Mouse (Mus musculus) CD4-positive, CD25-positive, alpha-beta regulatory T cell, adult 4 months (primary cell): ENCODE results near the gene Ghsr. TPM values are rescaled to one million over a fixed set of nuclear protein-coding genes. Genes with fewer than 3 reads are reported as not detected.

Experiments
- ATAC-seq: one replicate; pipeline ENCODE4 v1.8.0; 2017
- polyA plus RNA-seq, 2 experiments: library from polyadenylated mRNA; unstranded; fragments of 100-300 nt; shearing (Covaris generic); gene quantifications; one replicate each; pipeline ENCODE4 v1.2.1; 2017

Gene Ghsr
- polyA plus RNA-seq, 2 experiments from 2014 or later: not detected

GRCm38 (mm10) chr3:27411286-27411685 lies 40.1 kb downstream of the Ghsr start:
- ATAC-seq: no peak

- no peak for ATAC-seq
Observed at GRCm38 (mm10) chr3:27413566-27413965, 42.4 kb downstream of the Ghsr start.

- ATAC-seq: no peak
Observed at GRCm38 (mm10) chr3:27416786-27417185, 45.6 kb downstream of the Ghsr start.

GRCm38 (mm10) chr3:27418602-27419001 lies 47.5 kb downstream of the Ghsr start:
- ATAC-seq: no peak

- ATAC-seq: no peak
Observed at GRCm38 (mm10) chr3:27421980-27422379, 50.8 kb downstream of the Ghsr start.

GRCm38 (mm10) chr3:27422521-27422920 lies 51.4 kb downstream of the Ghsr start:
- no peak for ATAC-seq

GRCm38 (mm10) chr3:27424049-27424667 lies 53.0 kb downstream of the Ghsr start:
- ATAC-seq: no peak

- no peak for ATAC-seq
Observed at GRCm38 (mm10) chr3:27427406-27427805, 56.3 kb downstream of the Ghsr start.

Other genes starting within 250 kb of the Ghsr start
- 1 to 10 TPM; 4.6 to 7.3 TPM for gene Ect2, start 217.5 kb upstream of the Ghsr start, polyA plus RNA-seq
- 10 to 100 TPM; 22.1 to 26.8 TPM for gene Nceh1, start 188.4 kb upstream of the Ghsr start, polyA plus RNA-seq
- gene Tnfsf10, start 54.3 kb upstream of the Ghsr start, polyA plus RNA-seq: 10 to 100 TPM; 18.8 to 20.0 TPM